Mouse (Mus musculus): ENCODE measurements around the gene Cd2. TPM values are rescaled to one million over a fixed set of nuclear protein-coding genes. Genes with fewer than 3 reads are reported as not detected.

Cd2 gene
- total RNA-seq, 1 experiment = 0.62 TPM

- no peaks in the 10 kb centered on the region for H3K36me3 ChIP-seq (ENCODE audit: control insufficient read depth, insufficient read depth, low read length, poor library complexity, severe bottlenecking)
- no peaks in the 10 kb centered on the region for H3K9me3 ChIP-seq (ENCODE audit: control insufficient read depth, insufficient read depth, low read depth, low read length)
- in situ Hi-C loops (cut with MboI; ENCODE audit: low sequenced_read_pairs in 2 of 2, unreplicated experiment in 2 of 2) = loop anchor here (25.0 kb wide), 2 partner anchors 151 to 501 kb away; no protein-coding TSS in a partner anchor
- H3K27ac ChIP-seq (ENCODE audit: insufficient read depth, low read depth, low read length, poor library complexity, severe bottlenecking) = no peak overlapping the region
- H3K9ac ChIP-seq (ENCODE audit: insufficient read depth, low read depth, low read length, poor library complexity, severe bottlenecking) = no peak overlapping the region
- peaks cover under 1 to 5% of the 10 kb centered on the region in 2 experiments; a peak in 3 of 4 replicates for H3K4me1 ChIP-seq (ENCODE audit: control insufficient read depth in 2 of 2, insufficient read depth in 2 of 2, low read length in 2 of 2, poor library complexity in 1 of 2)
- no peak overlapping the region for H3K4me3 ChIP-seq (ENCODE audit: insufficient read depth in 1 of 2, low read depth in 1 of 2, low read length in 2 of 2, poor library complexity in 1 of 2, severe bottlenecking in 1 of 2)
- TF ChIP-seq ZNF384 (IDR thresholded peaks at IDR 0.05; ENCODE audit: low read depth, low read length) = no peak
- no peak for TF ChIP-seq MAFK (IDR thresholded peaks at IDR 0.05; ENCODE audit: insufficient read depth, low read depth, low read length)
- TF ChIP-seq ZC3H11A (IDR thresholded peaks at IDR 0.05; ENCODE audit: borderline replicate concordance, low read depth, low read length) = no peak
- TF ChIP-seq HCFC1 (IDR thresholded peaks at IDR 0.05; ENCODE audit: borderline replicate concordance, insufficient read depth, low read length) = no peak
- no peak for TF ChIP-seq CHD2 (IDR thresholded peaks at IDR 0.05; ENCODE audit: low read depth, low read length)
- no peak for DNase-seq (ENCODE audit: low read depth, low spot score)
These were observed 23.2 kb upstream of the Cd2 start for GRCm38 (mm10) chr3:101310977-101311376.

GRCm38 (mm10) chr3:101309626-101310025 is 21.9 kb upstream of the Cd2 start:
- no peaks in the 10 kb centered on the region for H3K36me3 ChIP-seq (ENCODE audit: control insufficient read depth, insufficient read depth, low read length, poor library complexity, severe bottlenecking)
- DNase-seq (ENCODE audit: low read depth, low spot score) = no peak
- no peak overlapping the region for H3K4me3 ChIP-seq (ENCODE audit: insufficient read depth in 1 of 2, low read depth in 1 of 2, low read length in 2 of 2, poor library complexity in 1 of 2, severe bottlenecking in 1 of 2)
- no peak for TF ChIP-seq CHD2 (IDR thresholded peaks at IDR 0.05; ENCODE audit: low read depth, low read length)
- TF ChIP-seq ZNF384 (IDR thresholded peaks at IDR 0.05; ENCODE audit: low read depth, low read length) = no peak
- TF ChIP-seq MAFK (IDR thresholded peaks at IDR 0.05; ENCODE audit: insufficient read depth, low read depth, low read length) = no peak
- no peak for TF ChIP-seq HCFC1 (IDR thresholded peaks at IDR 0.05; ENCODE audit: borderline replicate concordance, insufficient read depth, low read length)
- TF ChIP-seq ZC3H11A (IDR thresholded peaks at IDR 0.05; ENCODE audit: borderline replicate concordance, low read depth, low read length) = no peak
- H3K27ac ChIP-seq (ENCODE audit: insufficient read depth, low read depth, low read length, poor library complexity, severe bottlenecking) = no peak overlapping the region
- no peaks in the 10 kb centered on the region for H3K9me3 ChIP-seq (ENCODE audit: control insufficient read depth, insufficient read depth, low read depth, low read length)
- H3K4me1 ChIP-seq (ENCODE audit: control insufficient read depth in 2 of 2, insufficient read depth in 2 of 2, low read length in 2 of 2, poor library complexity in 1 of 2) = peaks cover 0 to 4% of the 10 kb centered on the region in 2 experiments; a peak in 2 of 4 replicates
- H3K9ac ChIP-seq (ENCODE audit: insufficient read depth, low read depth, low read length, poor library complexity, severe bottlenecking) = no peak overlapping the region
- in situ Hi-C loops (cut with MboI; ENCODE audit: low sequenced_read_pairs in 2 of 2, unreplicated experiment in 2 of 2) = loop anchor here (25.0 kb wide), 2 partner anchors 153 to 503 kb away; no protein-coding TSS in a partner anchor

- no peaks in the 10 kb centered on the region for H3K9me3 ChIP-seq (ENCODE audit: control insufficient read depth, insufficient read depth, low read depth, low read length)
- in situ Hi-C loops (cut with MboI; ENCODE audit: low sequenced_read_pairs in 2 of 2, unreplicated experiment in 2 of 2) = loop anchor here (25.0 kb wide), 2 partner anchors 156 to 506 kb away; no protein-coding TSS in a partner anchor
- no peaks in the 10 kb centered on the region for H3K36me3 ChIP-seq (ENCODE audit: control insufficient read depth, insufficient read depth, low read length, poor library complexity, severe bottlenecking)
- DNase-seq (ENCODE audit: low read depth, low spot score) = no peak
- peaks cover 0 to 3% of the 10 kb centered on the region in 2 experiments; a peak in 2 of 4 replicates for H3K4me1 ChIP-seq (ENCODE audit: control insufficient read depth in 2 of 2, insufficient read depth in 2 of 2, low read length in 2 of 2, poor library complexity in 1 of 2)
- TF ChIP-seq ZNF384 (IDR thresholded peaks at IDR 0.05; ENCODE audit: low read depth, low read length) (no peak), CHD2 (IDR thresholded peaks at IDR 0.05; ENCODE audit: low read depth, low read length) (no peak)
- H3K9ac ChIP-seq (ENCODE audit: insufficient read depth, low read depth, low read length, poor library complexity, severe bottlenecking) = no peak overlapping the region
- no peak overlapping the region for H3K27ac ChIP-seq (ENCODE audit: insufficient read depth, low read depth, low read length, poor library complexity, severe bottlenecking)
- no peak overlapping the region for H3K4me3 ChIP-seq (ENCODE audit: insufficient read depth in 1 of 2, low read depth in 1 of 2, low read length in 2 of 2, poor library complexity in 1 of 2, severe bottlenecking in 1 of 2)
These were observed 18.4 kb upstream of the Cd2 start for GRCm38 (mm10) chr3:101306090-101306489.

GRCm38 (mm10) chr3:101305046-101305445 is 17.3 kb upstream of the Cd2 start:
- TF ChIP-seq CHD2 (IDR thresholded peaks at IDR 0.05; ENCODE audit: low read depth, low read length) = no peak
- TF ChIP-seq HCFC1 (IDR thresholded peaks at IDR 0.05; ENCODE audit: borderline replicate concordance, insufficient read depth, low read length) = no peak
- TF ChIP-seq ZNF384 (IDR thresholded peaks at IDR 0.05; ENCODE audit: low read depth, low read length) = no peak
- no peak for TF ChIP-seq ZC3H11A (IDR thresholded peaks at IDR 0.05; ENCODE audit: borderline replicate concordance, low read depth, low read length)
- no peak for TF ChIP-seq MAFK (IDR thresholded peaks at IDR 0.05; ENCODE audit: insufficient read depth, low read depth, low read length)
- H3K36me3 ChIP-seq (ENCODE audit: control insufficient read depth, insufficient read depth, low read length, poor library complexity, severe bottlenecking) = no peaks in the 10 kb centered on the region
- no peak overlapping the region for H3K27ac ChIP-seq (ENCODE audit: insufficient read depth, low read depth, low read length, poor library complexity, severe bottlenecking)
- peaks cover 3 to 4% of the 10 kb centered on the region in 2 experiments; a peak in 3 of 4 replicates for H3K4me1 ChIP-seq (ENCODE audit: control insufficient read depth in 2 of 2, insufficient read depth in 2 of 2, low read length in 2 of 2, poor library complexity in 1 of 2)
- no peak overlapping the region for H3K9ac ChIP-seq (ENCODE audit: insufficient read depth, low read depth, low read length, poor library complexity, severe bottlenecking)
- no peak for DNase-seq (ENCODE audit: low read depth, low spot score)
- H3K4me3 ChIP-seq (ENCODE audit: insufficient read depth in 1 of 2, low read depth in 1 of 2, low read length in 2 of 2, poor library complexity in 1 of 2, severe bottlenecking in 1 of 2) = no peak overlapping the region
- in situ Hi-C loops (cut with MboI; ENCODE audit: low sequenced_read_pairs in 2 of 2, unreplicated experiment in 2 of 2) = loop anchor here (25.0 kb wide), 2 partner anchors 157 to 507 kb away; no protein-coding TSS in a partner anchor
- H3K9me3 ChIP-seq (ENCODE audit: control insufficient read depth, insufficient read depth, low read depth, low read length) = no peaks in the 10 kb centered on the region

All from ES-E14 (cell line).